Mouse (Mus musculus): Measurements from ENCODE around the gene Lrrfip2. TPM values are rescaled to one million over a fixed set of nuclear protein-coding genes. Genes with fewer than 3 reads are reported as not detected.

Gene Lrrfip2
- polyA plus RNA-seq, 1 experiment from 2014 or later = 50.8 TPM

DNA sequence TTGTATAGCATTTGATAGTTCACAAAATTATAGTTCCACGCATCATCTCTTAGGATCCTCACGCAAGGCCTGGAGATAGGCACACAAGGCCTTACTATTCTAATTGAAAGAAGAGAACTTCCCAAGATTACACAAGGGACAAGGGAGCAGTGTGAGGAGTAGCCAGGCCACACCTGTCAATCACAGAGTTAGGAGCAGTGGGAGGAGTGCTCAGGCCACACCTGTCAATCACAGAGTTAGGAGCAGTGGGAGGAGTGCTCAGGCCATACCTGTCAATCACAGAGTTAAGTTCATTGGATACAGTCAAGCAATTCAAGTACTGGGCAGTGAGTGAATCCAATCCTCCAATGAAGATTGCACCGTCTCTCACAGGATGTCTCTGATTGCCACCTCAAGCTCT lies 17.0 kb upstream of the Lrrfip2 start:
- Histone ChIP-seq H3K27me3 (ENCODE audit: control insufficient read depth, insufficient read depth, low read length) (no peaks in the 10 kb centered on the region), H3K27ac (ENCODE audit: low read depth, low read length) (no peak overlapping the region)

DNA sequence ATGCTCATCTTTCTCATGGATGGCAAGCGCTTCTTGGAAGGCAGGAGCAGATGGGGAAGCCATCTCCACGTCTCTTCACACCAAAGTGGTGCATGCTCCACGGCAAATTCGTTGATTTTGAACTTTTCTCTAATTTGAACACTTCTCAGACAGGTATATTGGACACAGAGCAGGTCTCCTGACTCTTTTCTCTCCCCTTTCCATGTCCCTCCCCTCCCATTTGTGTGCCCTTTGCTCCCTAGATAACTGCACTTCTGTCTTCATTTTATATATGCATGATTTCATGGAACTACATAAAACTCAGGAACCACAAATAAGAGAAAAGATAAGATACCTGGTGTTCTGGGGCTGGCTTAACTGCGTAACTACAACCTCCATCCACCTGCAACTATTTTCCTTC lies 14.1 kb upstream of the Lrrfip2 start:
- no peaks in the 10 kb centered on the region for H3K27me3 ChIP-seq (ENCODE audit: control insufficient read depth, insufficient read depth, low read length)
- no peak overlapping the region for H3K9ac ChIP-seq (ENCODE audit: low read length)
- no peak overlapping the region for H3K4me2 ChIP-seq (ENCODE audit: low read depth)
- H3K4me3 ChIP-seq (ENCODE audit: low read depth, low read length) = no peak overlapping the region
- H3K9me3 ChIP-seq (ENCODE audit: control insufficient read depth, low read length) = no peaks in the 10 kb centered on the region
- 83% methylated on average over 5 of the region's 5 CpGs for WGBS
- no peaks in the 10 kb centered on the region for H3K36me3 ChIP-seq (ENCODE audit: control insufficient read depth, insufficient read depth, low read length)
- DNase-seq (ENCODE audit: low spot score) = no peak
- ATAC-seq (ENCODE audit: insufficient read depth, low FRiP score, low TSS enrichment) = no peak
- no peak overlapping the region for H3K27ac ChIP-seq (ENCODE audit: low read depth, low read length)
- no peaks in the 10 kb centered on the region for H3K4me1 ChIP-seq (ENCODE audit: control insufficient read depth, insufficient read depth, low read length)

More for the DNA sequence above, 17.0 kb upstream of the Lrrfip2 start:
- 93% methylated on average over 3 of the region's 3 CpGs for WGBS
- no peak overlapping the region for H3K4me3 ChIP-seq (ENCODE audit: low read depth, low read length)
- H3K4me1 ChIP-seq (ENCODE audit: control insufficient read depth, insufficient read depth, low read length) = no peaks in the 10 kb centered on the region
- H3K9ac ChIP-seq (ENCODE audit: low read length) = no peak overlapping the region
- ATAC-seq (ENCODE audit: insufficient read depth, low FRiP score, low TSS enrichment) (no peak), DNase-seq (ENCODE audit: low spot score) (no peak)
- H3K9me3 ChIP-seq (ENCODE audit: control insufficient read depth, low read length) = no peaks in the 10 kb centered on the region
- no peak overlapping the region for H3K4me2 ChIP-seq (ENCODE audit: low read depth)
- H3K36me3 ChIP-seq (ENCODE audit: control insufficient read depth, insufficient read depth, low read length) = no peaks in the 10 kb centered on the region

DNA sequence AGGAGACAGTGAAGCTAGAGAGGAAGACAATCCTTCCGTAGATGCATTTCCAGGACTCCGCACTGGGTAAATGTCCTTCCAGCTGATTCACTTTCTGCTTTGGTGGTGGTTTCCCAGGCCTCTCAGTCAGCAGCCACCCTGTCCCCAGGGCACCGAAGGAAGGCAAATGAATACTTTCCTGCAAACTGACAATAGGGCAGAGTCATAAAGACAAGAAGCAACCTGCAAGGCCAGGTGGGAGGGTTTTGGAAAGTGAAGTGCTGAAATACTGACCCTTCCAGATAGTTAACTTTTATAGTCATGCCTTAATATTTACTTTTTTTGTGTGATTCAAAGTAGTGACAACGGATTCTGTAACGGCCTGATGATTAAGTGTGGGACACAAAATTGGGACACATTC lies 13.5 kb upstream of the Lrrfip2 start:
- WGBS = 83% methylated on average over 5 of the region's 5 CpGs

DNA sequence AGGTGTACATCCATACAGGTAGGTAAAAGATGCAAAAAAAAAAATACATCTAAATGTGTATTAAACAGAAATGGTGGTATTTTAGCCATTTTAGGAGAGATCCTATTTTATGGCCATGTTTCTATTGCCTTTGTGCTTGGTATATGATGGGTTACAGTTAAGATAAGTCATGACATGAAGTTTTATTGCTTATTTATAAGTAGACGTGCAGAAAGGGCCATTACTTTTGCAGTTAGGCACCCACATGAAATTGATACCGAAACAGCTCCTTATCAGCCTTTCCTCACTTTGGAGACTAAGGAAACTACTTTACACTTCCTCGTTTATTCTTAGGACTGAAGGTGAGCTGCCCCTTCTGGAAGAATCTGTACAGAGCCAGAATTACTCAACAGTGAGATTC lies 9.5 kb upstream of the Lrrfip2 start:
- Histone ChIP-seq H3K36me3 (ENCODE audit: control insufficient read depth, insufficient read depth, low read length) (no peaks in the 10 kb centered on the region), H3K9me3 (ENCODE audit: control insufficient read depth, low read length) (no peaks in the 10 kb centered on the region), H3K27me3 (ENCODE audit: control insufficient read depth, insufficient read depth, low read length) (no peaks in the 10 kb centered on the region), H3K4me3 (ENCODE audit: low read depth, low read length) (no peak overlapping the region), H3K4me1 (ENCODE audit: control insufficient read depth, insufficient read depth, low read length) (no peaks in the 10 kb centered on the region), H3K9ac (ENCODE audit: low read length) (no peak overlapping the region), H3K4me2 (ENCODE audit: low read depth) (no peak overlapping the region), H3K27ac (ENCODE audit: low read depth, low read length) (no peak overlapping the region)
- no peak for ATAC-seq (ENCODE audit: insufficient read depth, low FRiP score, low TSS enrichment)
- WGBS = 82% methylated on average over 3 of the region's 3 CpGs
- no peak for DNase-seq (ENCODE audit: low spot score)

More for the DNA sequence above, 13.5 kb upstream of the Lrrfip2 start:
- Histone ChIP-seq H3K4me3 (ENCODE audit: low read depth, low read length) (no peak overlapping the region), H3K36me3 (ENCODE audit: control insufficient read depth, insufficient read depth, low read length) (no peaks in the 10 kb centered on the region), H3K9me3 (ENCODE audit: control insufficient read depth, low read length) (no peaks in the 10 kb centered on the region), H3K27me3 (ENCODE audit: control insufficient read depth, insufficient read depth, low read length) (no peaks in the 10 kb centered on the region), H3K27ac (ENCODE audit: low read depth, low read length) (no peak overlapping the region), H3K4me1 (ENCODE audit: control insufficient read depth, insufficient read depth, low read length) (no peaks in the 10 kb centered on the region), H3K4me2 (ENCODE audit: low read depth) (no peak overlapping the region), H3K9ac (ENCODE audit: low read length) (no peak overlapping the region)
- no peak for DNase-seq (ENCODE audit: low spot score)
- no peak for ATAC-seq (ENCODE audit: insufficient read depth, low FRiP score, low TSS enrichment)

DNA sequence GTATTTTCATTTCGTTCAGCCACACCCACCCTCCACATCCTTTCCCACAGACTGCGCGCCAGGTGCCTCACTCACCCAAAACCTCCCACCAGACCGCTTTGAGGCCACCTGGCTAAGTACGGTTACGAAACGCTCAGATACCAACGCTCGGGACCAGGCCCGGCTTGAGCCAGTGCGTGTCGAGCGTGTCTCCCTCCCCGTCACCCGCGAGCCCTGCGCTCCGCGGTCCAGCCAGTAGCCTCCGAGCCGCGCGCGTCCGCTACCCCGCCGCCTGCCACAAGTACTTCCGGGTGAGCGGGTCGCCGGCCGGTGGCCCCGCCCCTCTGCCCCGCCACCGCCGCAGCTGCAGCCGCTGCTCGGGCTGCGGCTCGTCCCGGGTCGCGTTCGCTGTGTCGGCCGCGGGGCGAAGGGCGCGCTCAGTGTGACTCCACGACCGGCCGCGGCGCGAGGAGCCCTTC lies 431 bp downstream of the Lrrfip2 start:
- peak; percentile 98 for ATAC-seq (ENCODE audit: insufficient read depth, low FRiP score, low TSS enrichment)
- H3K4me1 ChIP-seq (ENCODE audit: control insufficient read depth, insufficient read depth, low read length) = peaks cover 11% of the 10 kb centered on the region
- WGBS = under 1% methylated on average over 50 of the region's 56 CpGs
- H3K4me2 ChIP-seq (ENCODE audit: low read depth) = peak overlapping the region; percentile 86
- no peaks in the 10 kb centered on the region for H3K36me3 ChIP-seq (ENCODE audit: control insufficient read depth, insufficient read depth, low read length)
- no peaks in the 10 kb centered on the region for H3K27me3 ChIP-seq (ENCODE audit: control insufficient read depth, insufficient read depth, low read length)
- H3K27ac ChIP-seq (ENCODE audit: low read depth, low read length) = peak overlapping the region; percentile 86
- H3K4me3 ChIP-seq (ENCODE audit: low read depth, low read length) = peak overlapping the region; percentile 97
- H3K9ac ChIP-seq (ENCODE audit: low read length) = peak overlapping the region; percentile 83
- peak; percentile 89 for DNase-seq (ENCODE audit: low spot score)
- no peaks in the 10 kb centered on the region for H3K9me3 ChIP-seq (ENCODE audit: control insufficient read depth, low read length)

DNA sequence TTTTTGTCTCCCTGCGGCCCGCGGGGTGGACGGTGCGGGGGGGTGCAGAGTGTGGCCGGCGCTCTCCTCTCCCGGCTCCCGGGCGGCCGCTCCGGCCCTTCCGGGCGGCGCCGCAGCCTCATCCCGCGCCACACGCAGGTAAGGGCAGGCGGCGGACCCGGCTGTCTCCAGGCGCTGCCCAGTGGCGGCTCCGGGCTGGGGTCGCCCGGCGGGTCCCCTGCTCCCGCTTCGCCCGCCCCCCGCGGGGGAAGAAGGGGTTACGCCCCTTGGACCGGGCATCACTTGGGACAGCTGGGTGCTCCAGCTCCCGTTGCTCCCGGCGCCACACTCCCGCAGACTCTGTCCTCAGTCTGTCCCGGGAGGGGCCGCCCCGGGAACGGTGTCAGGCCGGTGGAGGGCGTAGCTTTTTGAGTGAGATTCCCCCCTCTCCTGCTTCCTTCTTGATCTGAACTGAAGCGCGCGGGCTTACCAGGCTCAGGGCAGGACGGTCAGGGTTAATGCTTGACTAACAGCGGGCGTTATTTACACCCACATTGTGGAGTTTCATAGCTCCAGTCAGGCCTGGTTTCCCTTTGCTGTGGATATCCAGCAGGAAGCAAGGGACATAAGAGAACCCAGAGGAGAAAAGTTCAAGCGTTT lies 979 bp downstream of the Lrrfip2 start:
- DNase-seq (ENCODE audit: low spot score) (peak; percentile 62), ATAC-seq (ENCODE audit: insufficient read depth, low FRiP score, low TSS enrichment) (peak; percentile 92)
- Histone ChIP-seq H3K4me3 (ENCODE audit: low read depth, low read length) (peak overlapping the region; percentile 97), H3K9me3 (ENCODE audit: control insufficient read depth, low read length) (no peaks in the 10 kb centered on the region), H3K36me3 (ENCODE audit: control insufficient read depth, insufficient read depth, low read length) (no peaks in the 10 kb centered on the region), H3K4me2 (ENCODE audit: low read depth) (peak overlapping the region; percentile 86), H3K27ac (ENCODE audit: low read depth, low read length) (peak overlapping the region; percentile 86), H3K4me1 (ENCODE audit: control insufficient read depth, insufficient read depth, low read length) (peaks cover 11% of the 10 kb centered on the region), H3K9ac (ENCODE audit: low read length) (peak overlapping the region; percentile 83), H3K27me3 (ENCODE audit: control insufficient read depth, insufficient read depth, low read length) (no peaks in the 10 kb centered on the region)
- 0% methylated on average over 31 of the region's 52 CpGs for WGBS

DNA sequence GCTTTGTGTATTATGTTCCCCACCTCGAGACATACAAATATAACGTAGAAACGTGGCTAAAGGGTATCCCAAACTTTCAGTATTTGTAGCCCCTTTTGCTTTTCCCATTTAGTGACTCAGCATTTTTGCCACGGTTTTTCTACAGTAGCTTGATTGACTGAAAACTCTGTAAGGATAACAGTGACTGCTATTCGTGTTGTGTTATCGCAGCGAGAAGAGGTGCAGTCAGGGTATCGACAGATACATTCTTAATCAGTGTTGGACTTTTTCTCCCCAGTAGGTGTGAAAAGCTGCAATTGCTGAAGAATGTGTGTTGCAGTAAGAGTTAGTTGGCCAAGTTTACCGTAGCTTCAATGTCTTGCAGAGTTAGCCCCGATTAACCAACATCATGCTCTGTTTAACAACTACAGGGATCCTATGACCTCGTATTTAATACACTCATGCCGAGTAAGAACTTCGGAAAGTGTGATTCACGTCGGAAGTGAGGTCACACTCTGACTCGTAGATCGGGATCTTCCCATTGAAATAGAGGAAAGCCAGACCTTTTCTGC lies 1.6 kb downstream of the Lrrfip2 start:
- H3K36me3 ChIP-seq (ENCODE audit: control insufficient read depth, insufficient read depth, low read length) = no peaks in the 10 kb centered on the region
- H3K27me3 ChIP-seq (ENCODE audit: control insufficient read depth, insufficient read depth, low read length) = no peaks in the 10 kb centered on the region
- no peak for DNase-seq (ENCODE audit: low spot score)
- H3K4me2 ChIP-seq (ENCODE audit: low read depth) = peak overlapping the region; percentile 86
- H3K4me1 ChIP-seq (ENCODE audit: control insufficient read depth, insufficient read depth, low read length) = peaks cover 11% of the 10 kb centered on the region
- peak overlapping the region; percentile 97 for H3K4me3 ChIP-seq (ENCODE audit: low read depth, low read length)
- no peaks in the 10 kb centered on the region for H3K9me3 ChIP-seq (ENCODE audit: control insufficient read depth, low read length)
- WGBS = 16% methylated on average over 17 of the region's 17 CpGs
- no peak overlapping the region for H3K27ac ChIP-seq (ENCODE audit: low read depth, low read length)
- ATAC-seq (ENCODE audit: insufficient read depth, low FRiP score, low TSS enrichment) = no peak
- peak overlapping the region; percentile 83 for H3K9ac ChIP-seq (ENCODE audit: low read length)

- ATAC-seq (ENCODE audit: insufficient read depth, low FRiP score, low TSS enrichment) = no peak
- H3K4me3 ChIP-seq (ENCODE audit: low read depth, low read length) = no peak overlapping the region
- DNase-seq (ENCODE audit: low spot score) = no peak
- 87% methylated on average over 5 of the region's 5 CpGs for WGBS
- peaks cover 6% of the 10 kb centered on the region for H3K4me1 ChIP-seq (ENCODE audit: control insufficient read depth, insufficient read depth, low read length)
- H3K36me3 ChIP-seq (ENCODE audit: control insufficient read depth, insufficient read depth, low read length) = no peaks in the 10 kb centered on the region
- H3K9me3 ChIP-seq (ENCODE audit: control insufficient read depth, low read length) = no peaks in the 10 kb centered on the region
- no peak overlapping the region for H3K4me2 ChIP-seq (ENCODE audit: low read depth)
- H3K27me3 ChIP-seq (ENCODE audit: control insufficient read depth, insufficient read depth, low read length) = no peaks in the 10 kb centered on the region
- H3K27ac ChIP-seq (ENCODE audit: low read depth, low read length) = no peak overlapping the region
- no peak overlapping the region for H3K9ac ChIP-seq (ENCODE audit: low read length)
These were observed 5.1 kb downstream of the Lrrfip2 start for GRCm38 (mm10) chr9:111122446-111122845.

DNA sequence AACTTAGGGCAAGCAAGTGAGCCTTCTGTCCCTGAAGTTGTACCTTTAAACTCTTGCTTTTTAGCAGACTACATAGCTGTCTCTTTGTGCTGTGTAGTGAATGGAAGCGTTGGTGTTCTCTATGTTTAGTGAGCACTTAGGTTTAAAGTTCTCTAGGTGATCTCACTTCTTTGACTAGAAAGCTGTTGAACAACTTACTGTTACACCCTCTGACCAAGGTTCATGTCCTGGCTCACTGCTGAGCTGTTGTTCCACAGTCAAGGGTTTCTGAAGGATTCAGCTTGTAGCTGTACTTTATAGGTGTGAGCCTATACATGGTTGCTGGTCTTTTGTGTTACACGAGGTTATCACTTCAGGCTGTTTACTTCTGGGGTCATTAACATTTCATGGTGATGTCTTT lies 5.9 kb downstream of the Lrrfip2 start:
- no peak overlapping the region for H3K27ac ChIP-seq (ENCODE audit: low read depth, low read length)
- H3K4me1 ChIP-seq (ENCODE audit: control insufficient read depth, insufficient read depth, low read length) = peaks cover 5% of the 10 kb centered on the region
- DNase-seq (ENCODE audit: low spot score) (no peak), ATAC-seq (ENCODE audit: insufficient read depth, low FRiP score, low TSS enrichment) (no peak)
- no peaks in the 10 kb centered on the region for H3K36me3 ChIP-seq (ENCODE audit: control insufficient read depth, insufficient read depth, low read length)
- H3K4me2 ChIP-seq (ENCODE audit: low read depth) = no peak overlapping the region
- no peaks in the 10 kb centered on the region for H3K27me3 ChIP-seq (ENCODE audit: control insufficient read depth, insufficient read depth, low read length)
- no peak overlapping the region for H3K9ac ChIP-seq (ENCODE audit: low read length)
- no peaks in the 10 kb centered on the region for H3K9me3 ChIP-seq (ENCODE audit: control insufficient read depth, low read length)
- WGBS = 58% methylated on average over 2 of the region's 2 CpGs
- no peak overlapping the region for H3K4me3 ChIP-seq (ENCODE audit: low read depth, low read length)
